8 mouse cellular contexts compared by ENCODE assay signal in genomic region chr9:44733671-44734523, GRCm38 (mm10). TPM values are rescaled to one million over a fixed set of nuclear protein-coding genes. Genes with fewer than 3 reads are reported as not detected.
DNase-seq lines count a peak whose midpoint lies in the region; ATAC-seq and TF ChIP-seq lines count a peak whose summit lies in the region.

No protein-coding gene starts in this region.

- no peaks in the 10 kb centered on the region for H3K36me3 ChIP-seq in hindbrain, embryonic 14.5 days (replicated peaks; ENCODE audit: control insufficient read depth, insufficient read depth)
- no peaks in the 10 kb centered on the region for H3K36me3 ChIP-seq in limb, embryonic 15.5 days
- H3K36me3 ChIP-seq in midbrain, embryonic 14.5 days (ENCODE audit: control insufficient read depth, insufficient read depth, low read length), result no peaks in the 10 kb centered on the region

- peak overlapping the region; percentile 94 for H3K4me2 ChIP-seq in hindbrain, embryonic 14.5 days (replicated peaks)
- H3K4me2 ChIP-seq in limb, embryonic 15.5 days, result peak overlapping the region; percentile 95
- peak overlapping the region; percentile 99 for H3K4me2 ChIP-seq in midbrain, embryonic 14.5 days (ENCODE audit: low read length)

- H3K27me3 ChIP-seq in hindbrain, embryonic 14.5 days (ENCODE audit: control insufficient read depth, insufficient read depth, low read length), result peaks cover 14% of the 10 kb centered on the region; the same call in 1 of the 2 replicates
- H3K27me3 ChIP-seq in limb, embryonic 15.5 days, result no peaks in the 10 kb centered on the region
- peaks cover 20% of the 10 kb centered on the region for H3K27me3 ChIP-seq in midbrain, embryonic 14.5 days (ENCODE audit: control insufficient read depth, insufficient read depth, low read length)

- H3K4me1 ChIP-seq in hindbrain, embryonic 14.5 days (replicated peaks; ENCODE audit: control insufficient read depth, insufficient read depth, low read length), result peaks cover 10% of the 10 kb centered on the region; the same call in 1 of the 2 replicates
- H3K4me1 ChIP-seq in limb, embryonic 15.5 days, result peaks cover 56% of the 10 kb centered on the region
- peaks cover 19% of the 10 kb centered on the region; the same call in 1 of the 2 replicates for H3K4me1 ChIP-seq in midbrain, embryonic 14.5 days (ENCODE audit: control insufficient read depth, insufficient read depth, low read length)

- peak; percentile 69 for DNase-seq in retina, postnatal 1 day
- DNase-seq in retina, embryonic 14.5 days (ENCODE audit: low spot score), result no peak
- DNase-seq in cerebellum, adult 11-12 months, result peak; percentile 54
- DNase-seq in gastrocnemius, adult 2 months, result peak; percentile 92
- DNase-seq in hindbrain, embryonic 14.5 days (ENCODE audit: low spot score), result no peak
- peak; percentile 53 for DNase-seq in midbrain, embryonic 14.5 days
- DNase-seq in testis, postnatal 14 days (ENCODE audit: low spot score), result peak; percentile 45

- H3K9ac ChIP-seq in hindbrain, embryonic 14.5 days, result peak overlapping the region; percentile 57
- H3K9ac ChIP-seq in limb, embryonic 15.5 days, result peak overlapping the region; percentile 62
- H3K9ac ChIP-seq in midbrain, embryonic 14.5 days (replicated peaks; ENCODE audit: low read length), result peak overlapping the region; percentile 59

- no peak for TF ChIP-seq CTCF in gastrocnemius, adult 2 months (IDR thresholded peaks at IDR 0.05)

- peak; percentile 56; the same call in 1 of the 2 replicates for ATAC-seq in hindbrain, embryonic 14.5 days (ENCODE audit: low FRiP score)
- peak; percentile 21; the same call in 1 of the 2 replicates for ATAC-seq in limb, embryonic 15.5 days (ENCODE audit: insufficient number of reproducible peaks, low FRiP score, low TSS enrichment, low read depth)
- peak; percentile 57 for ATAC-seq in midbrain, embryonic 14.5 days (ENCODE audit: low FRiP score, low TSS enrichment)

- under 1% methylated on average over 79 of the region's 79 CpGs for WGBS in hindbrain, embryonic 14.5 days
- WGBS in limb, embryonic 15.5 days, result 1% methylated on average over 78 of the region's 79 CpGs
- under 1% methylated on average over 79 of the region's 79 CpGs for WGBS in midbrain, embryonic 14.5 days

- H3K4me3 ChIP-seq in gastrocnemius, adult 2 months, result peak overlapping the region; percentile 88
- H3K4me3 ChIP-seq in hindbrain, embryonic 14.5 days (replicated peaks; ENCODE audit: low read length), result peak overlapping the region; percentile 49
- peak overlapping the region; percentile 67 for H3K4me3 ChIP-seq in limb, embryonic 15.5 days
- peak overlapping the region; percentile 55 for H3K4me3 ChIP-seq in midbrain, embryonic 14.5 days (replicated peaks; ENCODE audit: low read depth, low read length)

- H3K9me3 ChIP-seq in hindbrain, embryonic 14.5 days (ENCODE audit: control insufficient read depth, low read length), result no peaks in the 10 kb centered on the region
- no peaks in the 10 kb centered on the region for H3K9me3 ChIP-seq in limb, embryonic 15.5 days
- H3K9me3 ChIP-seq in midbrain, embryonic 14.5 days (ENCODE audit: control insufficient read depth, low read length), result no peaks in the 10 kb centered on the region

- intact Hi-C loops in gastrocnemius, adult 2 months (cut with DNase I), result loop anchor here (5.0 kb wide), 1 partner anchor 77 kb away; no protein-coding TSS in a partner anchor

- H3K27ac ChIP-seq in gastrocnemius, adult 2 months, result peak overlapping the region; percentile 92
- peak overlapping the region; percentile 44 for H3K27ac ChIP-seq in hindbrain, embryonic 14.5 days
- peak overlapping the region; percentile 93 for H3K27ac ChIP-seq in limb, embryonic 15.5 days
- peak overlapping the region; percentile 52; the same call in 1 of the 2 replicates for H3K27ac ChIP-seq in midbrain, embryonic 14.5 days (replicated peaks; ENCODE audit: low read depth, low read length)

RNA-seq across cellular contexts. Expression of gene Phldb1, which starts 1.1 kb away (rescaled TPM):
- total RNA-seq in gastrocnemius, adult 2 months (2021), result 10 to 100 TPM; 29.3 to 32.1 TPM
- 41.9 and 46.4 TPM in 2 replicates for polyA plus RNA-seq in hindbrain, embryonic 14.5 days (2014; fragmentation: Nextera tagmentation; extraction: Ambion mirVana)
- polyA plus RNA-seq in limb, embryonic 15.5 days (2015; fragmentation: Nextera tagmentation; extraction: Ambion mirVana), result 37.8 and 39.2 TPM in 2 replicates
- 46.7 and 51.1 TPM in 2 replicates for polyA plus RNA-seq in midbrain, embryonic 14.5 days (2014; fragmentation: Nextera tagmentation; extraction: Ambion mirVana)

RNA-seq across cellular contexts. Expression of gene Arcn1, which starts 33.7 kb away (rescaled TPM):
- 10 to 100 TPM; 83.0 to 85.3 TPM for total RNA-seq in gastrocnemius, adult 2 months (2021)
- 148 and 169 TPM in 2 replicates for polyA plus RNA-seq in hindbrain, embryonic 14.5 days (2014; fragmentation: Nextera tagmentation; extraction: Ambion mirVana)
- 221 and 223 TPM in 2 replicates for polyA plus RNA-seq in limb, embryonic 15.5 days (2015; fragmentation: Nextera tagmentation; extraction: Ambion mirVana)
- 99.8 and 160 TPM in 2 replicates for polyA plus RNA-seq in midbrain, embryonic 14.5 days (2014; fragmentation: Nextera tagmentation; extraction: Ambion mirVana)

RNA-seq across cellular contexts. Expression of gene Ift46, which starts 33.8 kb away (rescaled TPM):
- 10 to 100 TPM; 27.4 to 28.4 TPM for total RNA-seq in gastrocnemius, adult 2 months (2021)
- polyA plus RNA-seq in hindbrain, embryonic 14.5 days (2014; fragmentation: Nextera tagmentation; extraction: Ambion mirVana), result 141 and 158 TPM in 2 replicates
- polyA plus RNA-seq in limb, embryonic 15.5 days (2015; fragmentation: Nextera tagmentation; extraction: Ambion mirVana), result 106 and 117 TPM in 2 replicates
- polyA plus RNA-seq in midbrain, embryonic 14.5 days (2014; fragmentation: Nextera tagmentation; extraction: Ambion mirVana), result 187 and 211 TPM in 2 replicates

Comparison
In these comparisons a context has a peak if more than half of its experiments do, and no peak if none do; other contexts are left out.
1. DNase-seq: peak in retina, postnatal 1 day (single experiment), cerebellum, adult 11-12 months (single experiment), gastrocnemius, adult 2 months (single experiment), midbrain, embryonic 14.5 days (single experiment) and testis, postnatal 14 days (single experiment); none in retina, embryonic 14.5 days (single experiment) and hindbrain, embryonic 14.5 days (single experiment).
2. Peak in every context shown above with its lines, with median percentiles within 50 percentile points of each other: H3K27ac ChIP-seq, H3K4me3 ChIP-seq, ATAC-seq, H3K4me2 ChIP-seq and H3K9ac ChIP-seq.